In genomic region chr12:71136130-71136973, GRCm38 (mm10) we compare ENCODE assay signal across 8 mouse cellular contexts. TPM values are rescaled to one million over a fixed set of nuclear protein-coding genes. Genes with fewer than 3 reads are reported as not detected.
DNase-seq lines count a peak whose midpoint lies in the region; ATAC-seq lines count a peak whose summit lies in the region.

Timm9 (minus strand) TSS chr12:71136684.
2700049A03Rik (plus strand) TSS chr12:71136848.

- H3K9ac ChIP-seq in hindbrain, embryonic 15.5 days: peak within 1 kb of the TSS; percentile 84

- peak within 1 kb of the TSS; percentile 91 for H3K4me2 ChIP-seq in hindbrain, embryonic 15.5 days

- H3K36me3 ChIP-seq in hindbrain, embryonic 15.5 days: peaks cover 23% of the 10 kb centered on the region

- peak; percentile 93 for ATAC-seq in hindbrain, embryonic 15.5 days (ENCODE audit: low FRiP score, low read depth)

- WGBS in hindbrain, embryonic 15.5 days: under 1% methylated on average over 52 of the region's 52 CpGs

- H3K27me3 ChIP-seq in hindbrain, embryonic 15.5 days: no peaks in the 10 kb centered on the region

- H3K4me1 ChIP-seq in hindbrain, embryonic 15.5 days (replicated peaks): peaks cover 43% of the 10 kb centered on the region

- H3K9me3 ChIP-seq in hindbrain, embryonic 15.5 days: no peaks in the 10 kb centered on the region

- H3K4me3 ChIP-seq in hindbrain, embryonic 15.5 days: peak within 1 kb of the TSS; percentile 99

- H3K27ac ChIP-seq in hindbrain, embryonic 15.5 days (replicated peaks): peak within 1 kb of the TSS; percentile 77

- DNase-seq in WW6 (ENCODE audit: low read depth, low spot score): peak; percentile 63
- peak; percentile 50 to 63 for DNase-seq in cerebellum, postnatal 4 days (ENCODE audit: low spot score in 2 of 2)
- peak; percentile 88 to 90 for DNase-seq in frontal cortex, postnatal 36 days (ENCODE audit: low spot score in 2 of 2)
- peak; percentile 77 for DNase-seq in left cerebral cortex, adult 11 months (ENCODE audit: low spot score)
- DNase-seq in lung, postnatal 36 days: peak; percentile 82
- DNase-seq in retina, postnatal 1 day: peak; percentile 96
- peak; percentile 53 for DNase-seq in urinary bladder, adult 2 months (ENCODE audit: low spot score)

RNA-seq across cellular contexts. Expression of gene Timm9, which starts in this region (rescaled TPM):
- polyA plus RNA-seq in hindbrain, embryonic 15.5 days (2015; fragmentation: Nextera tagmentation; extraction: Ambion mirVana): 107 and 114 TPM in 2 replicates
- 29.6 and 35.3 TPM in 2 replicates for polyA plus RNA-seq in urinary bladder, adult 2 months (2012; rRNA removed)

RNA-seq across cellular contexts. Expression of gene 2700049A03Rik, which starts in this region (rescaled TPM):
- polyA plus RNA-seq in hindbrain, embryonic 15.5 days (2015; fragmentation: Nextera tagmentation; extraction: Ambion mirVana): 10.6 and 12.1 TPM in 2 replicates
- polyA plus RNA-seq in urinary bladder, adult 2 months (2012; rRNA removed): 4.7 and 5.1 TPM in 2 replicates

Comparison
In these comparisons a context has a peak if more than half of its experiments do, and no peak if none do; other contexts are left out.
1. Peak in every context shown above with its lines: DNase-seq, ATAC-seq, H3K4me3 ChIP-seq and H3K27ac ChIP-seq.